Mouse (Mus musculus) liver, embryonic 14.5 days (tissue): ENCODE data around the gene Hacl1.

Source experiments
- CTCF ChIP-seq: IDR thresholded peaks from 2 replicates; pipeline ENCODE4 v1.5.1; 2016; ENCODE audit warnings: antibody characterized with exemption, low read depth, control low read depth
- EP300 ChIP-seq: IDR thresholded peaks from 2 replicates; pipeline ENCODE4 v1.6.1; 2016; ENCODE audit warnings: antibody characterized with exemption, low read depth

- TF ChIP-seq CTCF (no peak), EP300 (no peak)
Measured at GRCm38 (mm10) chr14:31685680-31686079, 44.6 kb upstream of the Hacl1 start.
